Mouse (Mus musculus) urinary bladder, adult 18-20 months (tissue): ENCODE results near the gene Nek1.

Experiments
- DNase-seq, 2 experiments: peaks; one replicate each; pipeline ENCODE4 v3.0.0; 2022; ENCODE audit warnings: low spot score in 2 of 2, mixed read lengths in 2 of 2

Gene Nek1

GRCm38 (mm10) chr8:60992910-60993638 is at the start of gene Nek1:
Gene Nek1, plus strand, starts transcription at chr8:60993195.
- DNase-seq, result peak; percentile 94 to 96

GRCm38 (mm10) chr8:60947503-60947902 is 45.5 kb upstream of the Nek1 start:
- DNase-seq, result no peak

- no peak for DNase-seq
These were observed 43.1 kb upstream of the Nek1 start for GRCm38 (mm10) chr8:60949859-60950258.

GRCm38 (mm10) chr8:60951271-60951670 is 41.7 kb upstream of the Nek1 start:
- no peak for DNase-seq

GRCm38 (mm10) chr8:60951757-60952156 is 41.2 kb upstream of the Nek1 start:
- DNase-seq, result no peak

GRCm38 (mm10) chr8:60952803-60953202 is 40.2 kb upstream of the Nek1 start:
- DNase-seq, result no peak

GRCm38 (mm10) chr8:60954281-60955014 is 38.5 kb upstream of the Nek1 start:
- DNase-seq, result peak; percentile 34 to 75

- DNase-seq, result no peak
These were observed 36.1 kb upstream of the Nek1 start for GRCm38 (mm10) chr8:60956847-60957246.

GRCm38 (mm10) chr8:60962763-60963162 is 30.2 kb upstream of the Nek1 start:
- DNase-seq, result no peak

- no peak for DNase-seq
These were observed 29.1 kb upstream of the Nek1 start for GRCm38 (mm10) chr8:60963931-60964330.

- no peak for DNase-seq
These were observed 28.5 kb upstream of the Nek1 start for GRCm38 (mm10) chr8:60964518-60964917.

- DNase-seq, result no peak
These were observed 27.7 kb upstream of the Nek1 start for GRCm38 (mm10) chr8:60965306-60965705.

- DNase-seq, result no peak
These were observed 27.3 kb upstream of the Nek1 start for GRCm38 (mm10) chr8:60965741-60966140.

- no peak for DNase-seq
These were observed 23.9 kb upstream of the Nek1 start for GRCm38 (mm10) chr8:60969091-60969490.

GRCm38 (mm10) chr8:60971808-60972207 is 21.2 kb upstream of the Nek1 start:
- DNase-seq, result no peak

- DNase-seq, result no peak
These were observed 19.5 kb upstream of the Nek1 start for GRCm38 (mm10) chr8:60973448-60973847.

- no peak for DNase-seq
These were observed 18.2 kb upstream of the Nek1 start for GRCm38 (mm10) chr8:60974837-60975236.

- DNase-seq, result no peak
These were observed 16.2 kb upstream of the Nek1 start for GRCm38 (mm10) chr8:60976818-60977217.

GRCm38 (mm10) chr8:60978496-60978895 is 14.5 kb upstream of the Nek1 start:
- DNase-seq, result no peak

GRCm38 (mm10) chr8:60981388-60981787 is 11.6 kb upstream of the Nek1 start:
- DNase-seq, result no peak

- DNase-seq, result peak; percentile 90 to 95
These were observed 10.0 kb upstream of the Nek1 start, which contains the start of gene Clcn3 for GRCm38 (mm10) chr8:60982701-60983687. Gene Clcn3, minus strand, starts transcription at chr8:60983300.

GRCm38 (mm10) chr8:60983688-60984079 is 9.3 kb upstream of the Nek1 start:
- peak; percentile 45 to 71 for DNase-seq
